Mouse (Mus musculus) adipocyte (in vitro differentiated cells): Measurements from ENCODE around the gene Wipf3.

Experiments used
- DNase-seq: peaks from one replicate; pipeline ENCODE4 v3.0.0-alpha.2; 2016; ENCODE audit warnings: low spot score

Gene Wipf3

GRCm38 (mm10) chr6:54537053-54537452 is 107.7 kb downstream of the Wipf3 start:
- no peak for DNase-seq

- DNase-seq: no peak
Measured at GRCm38 (mm10) chr6:54538773-54539173, 109.4 kb downstream of the Wipf3 start.

- DNase-seq: no peak
Measured at GRCm38 (mm10) chr6:54539396-54539795, 110.0 kb downstream of the Wipf3 start.

GRCm38 (mm10) chr6:54540252-54540887 is 111.0 kb downstream of the Wipf3 start:
- peak; percentile 26 for DNase-seq

GRCm38 (mm10) chr6:54542836-54543235 is 113.4 kb downstream of the Wipf3 start:
- DNase-seq: no peak

GRCm38 (mm10) chr6:54543646-54544045 is 114.2 kb downstream of the Wipf3 start:
- no peak for DNase-seq

- no peak for DNase-seq
Measured at GRCm38 (mm10) chr6:54548314-54549019, 119.1 kb downstream of the Wipf3 start.

- no peak for DNase-seq
Measured at GRCm38 (mm10) chr6:54549311-54549710, 119.9 kb downstream of the Wipf3 start.

GRCm38 (mm10) chr6:54550801-54551323 is 121.5 kb downstream of the Wipf3 start:
- no peak for DNase-seq

GRCm38 (mm10) chr6:54552721-54553413 is 123.5 kb downstream of the Wipf3 start:
- no peak for DNase-seq
